11 mouse cellular contexts compared by ENCODE assay signal in the genomic region with DNA sequence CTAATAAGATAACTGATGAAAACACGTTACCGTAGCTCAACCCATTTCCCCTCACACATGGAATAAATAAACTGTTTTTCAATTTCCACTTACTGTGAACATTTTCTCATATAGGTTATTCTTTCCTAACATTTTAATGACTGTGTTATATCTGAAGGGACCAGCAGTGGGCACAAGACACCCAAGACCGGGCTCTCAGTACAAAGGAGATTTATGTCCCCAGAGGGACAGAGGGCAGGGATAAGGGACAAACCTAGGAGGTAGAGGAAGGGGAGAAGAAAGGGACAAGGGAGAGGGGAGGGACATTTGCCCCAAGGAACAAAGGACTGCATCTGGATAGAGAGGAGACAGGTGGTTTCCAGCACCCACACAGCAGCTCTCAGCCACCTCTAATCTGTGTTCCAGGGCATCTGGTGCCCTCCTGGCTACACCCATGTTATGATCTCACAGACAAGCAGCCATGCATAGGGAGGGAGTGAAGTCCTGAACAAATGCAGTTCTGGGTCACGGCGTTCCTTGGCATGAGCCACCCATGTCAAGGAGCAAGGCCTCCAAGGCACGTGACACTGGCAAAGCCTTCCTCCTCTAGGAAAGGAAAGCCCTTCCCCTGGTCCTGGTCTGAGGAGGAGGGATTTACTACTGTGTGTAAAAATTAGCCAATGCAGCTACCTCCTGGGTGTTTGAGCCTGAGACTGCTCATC.
DNase-seq lines count a peak whose midpoint lies in the region; ATAC-seq and TF ChIP-seq lines count a peak whose summit lies in the region.
"Had no signal": no experiment of that assay in that cellular context is flagged by ENCODE, and none has a peak within 500 bp of the region (broad histone marks: within the 10 kb centered on the region; RNA-seq: fewer than 3 reads in every experiment).

No protein-coding gene starts in this region.

- peaks cover 17% of the 10 kb centered on the region; the same call in 1 of the 2 replicates for H3K4me1 ChIP-seq in forebrain, postnatal 0 days (ENCODE audit: insufficient read depth)
- H3K4me1 ChIP-seq in forebrain, embryonic 16.5 days (replicated peaks; ENCODE audit: control insufficient read depth, insufficient read depth, low read length): peaks cover 35% of the 10 kb centered on the region
- H3K4me1 ChIP-seq in lung, adult 2 months (ENCODE audit: control insufficient read depth, insufficient read depth, low read length): no peaks in the 10 kb centered on the region; the same call in 1 of the 2 replicates

- H3K36me3 ChIP-seq in forebrain, postnatal 0 days (ENCODE audit: insufficient read depth): no peaks in the 10 kb centered on the region
- no peaks in the 10 kb centered on the region for H3K36me3 ChIP-seq in forebrain, embryonic 16.5 days (ENCODE audit: control insufficient read depth, insufficient read depth)
- H3K36me3 ChIP-seq: heart, embryonic 13.5 days; neural tube, embryonic 13.5 days had no signal

- no peak for ATAC-seq in forebrain, postnatal 0 days
- no peak for ATAC-seq in forebrain, embryonic 16.5 days
- ATAC-seq: inflammation-experienced regulatory T-cells, adult 6 months had no signal

- H3K27ac ChIP-seq in forebrain, postnatal 0 days (ENCODE audit: low read depth, low read length): no peak overlapping the region
- no peak overlapping the region for H3K27ac ChIP-seq in forebrain, embryonic 16.5 days (ENCODE audit: low read length)
- H3K27ac ChIP-seq: heart, embryonic 13.5 days; neural tube, embryonic 13.5 days had no signal

- H3K27me3 ChIP-seq in forebrain, postnatal 0 days (ENCODE audit: insufficient read depth, low read length): no peaks in the 10 kb centered on the region
- no peaks in the 10 kb centered on the region for H3K27me3 ChIP-seq in forebrain, embryonic 16.5 days (replicated peaks; ENCODE audit: control insufficient read depth, insufficient read depth, low read length)
- H3K27me3 ChIP-seq: heart, embryonic 13.5 days; neural tube, embryonic 13.5 days had no signal

- no peak overlapping the region for H3K4me3 ChIP-seq in forebrain, postnatal 0 days (ENCODE audit: low read depth, low read length)
- no peak overlapping the region for H3K4me3 ChIP-seq in forebrain, embryonic 16.5 days (replicated peaks; ENCODE audit: low read length)
- no peak overlapping the region for H3K4me3 ChIP-seq in lung, adult 2 months (replicated peaks; ENCODE audit: extremely low read depth, low read depth, low read length)
- H3K4me3 ChIP-seq: heart, embryonic 13.5 days; neural tube, embryonic 13.5 days had no signal

- H3K4me2 ChIP-seq in forebrain, postnatal 0 days (ENCODE audit: low read depth): no peak overlapping the region
- H3K4me2 ChIP-seq in forebrain, embryonic 16.5 days (ENCODE audit: low read length): no peak overlapping the region
- H3K4me2 ChIP-seq: heart, embryonic 13.5 days; neural tube, embryonic 13.5 days had no signal

- TF ChIP-seq POLR2A in lung, adult 2 months (IDR thresholded peaks at IDR 0.05; ENCODE audit: borderline replicate concordance, extremely low read depth, low read depth, low read length): no peak

- TF ChIP-seq CTCF in forebrain, postnatal 0 days (IDR thresholded peaks at IDR 0.05; ENCODE audit: low read depth): 0 out of 2 replicates have a peak, but pooled peaks have one; percentile 9
- no peak for TF ChIP-seq CTCF in lung, adult 2 months (IDR thresholded peaks at IDR 0.05; ENCODE audit: insufficient read depth, low read length)

- H3K9me3 ChIP-seq in forebrain, postnatal 0 days (ENCODE audit: low read length): no peaks in the 10 kb centered on the region
- H3K9me3 ChIP-seq in forebrain, embryonic 16.5 days (ENCODE audit: control insufficient read depth, low read length): no peaks in the 10 kb centered on the region; the same call in 1 of the 2 replicates
- H3K9me3 ChIP-seq: heart, embryonic 13.5 days; neural tube, embryonic 13.5 days had no signal

- no peak overlapping the region for H3K9ac ChIP-seq in forebrain, postnatal 0 days
- no peak overlapping the region for H3K9ac ChIP-seq in forebrain, embryonic 16.5 days (replicated peaks; ENCODE audit: low read depth, low read length)
- H3K9ac ChIP-seq: heart, embryonic 13.5 days; neural tube, embryonic 13.5 days had no signal

- 78% methylated on average over 6 of the region's 6 CpGs for WGBS in forebrain, postnatal 0 days
- 84% methylated on average over 6 of the region's 6 CpGs for WGBS in forebrain, embryonic 16.5 days
- 81% methylated on average over 6 of the region's 6 CpGs for WGBS in lung, adult 2 months

- DNase-seq in forebrain, postnatal 0 days: no peak
- DNase-seq in lung, adult 2 months: peak; percentile 12
- DNase-seq in lung, postnatal 10 days: no peak
- peak; percentile 94 for DNase-seq in kidney, adult 11 months
- peak; percentile 55 to 76 for DNase-seq in kidney, postnatal 4 days
- no peak for DNase-seq in right cerebral cortex, postnatal 10 days (ENCODE audit: low spot score in 2 of 2)
- no peak for DNase-seq in cerebellum, adult 9-10 months

Comparison
In these comparisons a context has a peak if more than half of its experiments do, and no peak if none do; other contexts are left out.
1. DNase-seq: peak in lung, adult 2 months (single experiment), kidney, adult 11 months (single experiment) and kidney, postnatal 4 days (2 of 2); none in forebrain, postnatal 0 days (single experiment), lung, postnatal 10 days (single experiment), right cerebral cortex, postnatal 10 days (0 of 2) and cerebellum, adult 9-10 months (single experiment).